Mouse (Mus musculus): ENCODE data around the gene Cbfa2t2.

GRCm38 (mm10) chr2:154477028-154477427 lies 40.7 kb downstream of the Cbfa2t2 start:
- TF ChIP-seq EP300 (IDR thresholded peaks at IDR 0.05; ENCODE audit: low read depth) (no peak), CTCF (IDR thresholded peaks at IDR 0.05; ENCODE audit: low read depth) (no peak)

Data from liver, postnatal 0 days (tissue).